11 mouse cellular contexts compared by ENCODE assay signal in genomic region chr6:112899711-112900110, GRCm38 (mm10). TPM values are rescaled to one million over a fixed set of nuclear protein-coding genes. Genes with fewer than 3 reads are reported as not detected.
DNase-seq lines count a peak whose midpoint lies in the region; ATAC-seq lines count a peak whose summit lies in the region.
"Had no signal": no experiment of that assay in that cellular context is flagged by ENCODE, and none has a peak within 500 bp of the region (broad histone marks: within the 10 kb centered on the region; RNA-seq: fewer than 3 reads in every experiment).

No protein-coding gene starts in this region.

- no peaks in the 10 kb centered on the region for H3K9me3 ChIP-seq in embryonic facial prominence, embryonic 10.5 days
- no peaks in the 10 kb centered on the region for H3K9me3 ChIP-seq in hindbrain, embryonic 11.5 days (ENCODE audit: control insufficient read depth, low read length)
- no peaks in the 10 kb centered on the region for H3K9me3 ChIP-seq in neural tube, embryonic 13.5 days

- peak overlapping the region; percentile 41 for H3K4me2 ChIP-seq in hindbrain, embryonic 11.5 days (replicated peaks; ENCODE audit: low read depth, low read length)
- no peak overlapping the region for H3K4me2 ChIP-seq in neural tube, embryonic 13.5 days

- peaks cover 68% of the 10 kb centered on the region for H3K4me1 ChIP-seq in embryonic facial prominence, embryonic 10.5 days
- H3K4me1 ChIP-seq in hindbrain, embryonic 11.5 days (replicated peaks; ENCODE audit: control insufficient read depth, insufficient read depth, low read length) = peaks cover 38% of the 10 kb centered on the region
- peaks cover 88% of the 10 kb centered on the region for H3K4me1 ChIP-seq in neural tube, embryonic 13.5 days (replicated peaks)

- peak overlapping the region; percentile 19; the same call in 1 of the 2 replicates for H3K9ac ChIP-seq in hindbrain, embryonic 11.5 days (ENCODE audit: low read depth, low read length)
- H3K9ac ChIP-seq in neural tube, embryonic 13.5 days = no peak overlapping the region

- no peak for ATAC-seq in hindbrain, embryonic 11.5 days (ENCODE audit: low FRiP score)
- no peak for ATAC-seq in neural tube, embryonic 13.5 days (ENCODE audit: low read depth)
- ATAC-seq in activated CD4-positive, CD25-positive, alpha-beta regulatory T cell, adult 4 months = no peak
- ATAC-seq: intestine, embryonic 16.5 days; lung, postnatal 0 days had no signal

- peak; percentile 9 to 10 for DNase-seq in heart, postnatal 10 days
- no peak for DNase-seq in heart, adult 18-20 months
- DNase-seq in embryonic facial prominence, embryonic 10.5 days (ENCODE audit: low spot score) = no peak
- peak; percentile 35 for DNase-seq in hindbrain, embryonic 11.5 days (ENCODE audit: low spot score)
- DNase-seq in left cerebral cortex, postnatal 4 days = no peak
- DNase-seq in right cerebral cortex, postnatal 10 days (ENCODE audit: low spot score in 2 of 2) = no peak
- DNase-seq: adrenal gland, postnatal 25 days had no signal

- intact Hi-C loops in heart, postnatal 10 days (cut with DNase I) = no loop called here
- intact Hi-C loops in left cerebral cortex, postnatal 4 days (cut with DNase I) = no loop called here

- H3K27ac ChIP-seq in embryonic facial prominence, embryonic 10.5 days (replicated peaks) = peak overlapping the region; percentile 71
- H3K27ac ChIP-seq in hindbrain, embryonic 11.5 days (ENCODE audit: low read depth, low read length) = peak overlapping the region; percentile 96
- peak overlapping the region; percentile 80 for H3K27ac ChIP-seq in neural tube, embryonic 13.5 days (replicated peaks)

- H3K36me3 ChIP-seq in embryonic facial prominence, embryonic 10.5 days (replicated peaks) = 0 out of 2 replicates have a peak, but pooled peaks cover 4% of the 10 kb centered on the region
- no peaks in the 10 kb centered on the region for H3K36me3 ChIP-seq in hindbrain, embryonic 11.5 days (ENCODE audit: control insufficient read depth, insufficient read depth, low read length)
- no peaks in the 10 kb centered on the region for H3K36me3 ChIP-seq in neural tube, embryonic 13.5 days

- WGBS in embryonic facial prominence, embryonic 10.5 days = 40% methylated on average over 1 of the region's 1 CpGs
- 13% methylated on average over 1 of the region's 1 CpGs for WGBS in hindbrain, embryonic 11.5 days
- WGBS in neural tube, embryonic 13.5 days = 38% methylated on average over 1 of the region's 1 CpGs

- no peaks in the 10 kb centered on the region for H3K27me3 ChIP-seq in embryonic facial prominence, embryonic 10.5 days (replicated peaks; ENCODE audit: low read depth, poor library complexity, severe bottlenecking)
- no peaks in the 10 kb centered on the region for H3K27me3 ChIP-seq in hindbrain, embryonic 11.5 days (ENCODE audit: control insufficient read depth, insufficient read depth, low read length)
- H3K27me3 ChIP-seq in neural tube, embryonic 13.5 days = no peaks in the 10 kb centered on the region

- H3K4me3 ChIP-seq in embryonic facial prominence, embryonic 10.5 days = peak overlapping the region; percentile 9; the same call in 1 of the 2 replicates
- no peak overlapping the region for H3K4me3 ChIP-seq in hindbrain, embryonic 11.5 days (ENCODE audit: low read depth, low read length)
- no peak overlapping the region for H3K4me3 ChIP-seq in neural tube, embryonic 13.5 days

RNA-seq across cellular contexts. Expression of gene Srgap3, which starts 47.4 kb away (rescaled TPM):
- total RNA-seq in heart, postnatal 10 days (2021) = 1 to 10 TPM; 2.6 to 2.9 TPM
- 1 to 10 TPM in 1 of 2 experiments, under 1 TPM in 1; 0.69 to 1.1 TPM for total RNA-seq in heart, adult 18-20 months (2021)
- 8.0 and 10.5 TPM in 2 replicates for polyA plus RNA-seq in embryonic facial prominence, embryonic 10.5 days (2016; fragmentation: Nextera tagmentation; extraction: Ambion mirVana)
- 49.8 and 89.6 TPM in 2 replicates for polyA plus RNA-seq in hindbrain, embryonic 11.5 days (2014; fragmentation: Nextera tagmentation; extraction: Ambion mirVana)
- 29.2 and 30.8 TPM in 2 replicates for polyA plus RNA-seq in neural tube, embryonic 13.5 days (2015; fragmentation: Nextera tagmentation; extraction: Ambion mirVana)
- under 1 TPM; 0.29 to 0.31 TPM for polyA plus RNA-seq in activated CD4-positive, CD25-positive, alpha-beta regulatory T cell, adult 4 months (2017; shearing (Covaris generic))
- total RNA-seq in left cerebral cortex, postnatal 4 days (2021) = 100 to 1,000 TPM; 276 to 282 TPM

Comparison
In these comparisons a context has a peak if more than half of its experiments do, and no peak if none do; other contexts are left out.
1. DNase-seq: peak in heart, postnatal 10 days (2 of 2) and hindbrain, embryonic 11.5 days (single experiment); none in heart, adult 18-20 months (0 of 2), embryonic facial prominence, embryonic 10.5 days (single experiment), left cerebral cortex, postnatal 4 days (single experiment) and right cerebral cortex, postnatal 10 days (0 of 2).
2. Peak in every context shown above with its lines, with median percentiles within 50 percentile points of each other: H3K27ac ChIP-seq.